Mouse (Mus musculus): ENCODE measurements at regions not wholly inside any gene's neighbourhood (a gene's known extent, or its start where the extent isn't known, plus 50 kb on each side); places are given as distances from the start of the nearest gene placed in this dataset.

GRCm38 (mm10) chr8:77843229-77843628 lies 119.0 kb upstream of the Ednra start:
- DNase-seq (ENCODE audit: low spot score in 2 of 2), result no peak

- DNase-seq (ENCODE audit: low spot score in 2 of 2), result no peak
Observed at GRCm38 (mm10) chr8:77850523-77850922, 126.3 kb upstream of the Ednra start.

- DNase-seq (ENCODE audit: low spot score in 2 of 2), result no peak
Observed at GRCm38 (mm10) chr8:77870264-77870663, 146.0 kb upstream of the Ednra start.

- DNase-seq (ENCODE audit: low spot score in 2 of 2), result no peak
Observed at GRCm38 (mm10) chr8:77872771-77873170, 148.5 kb upstream of the Ednra start.

GRCm38 (mm10) chr8:77919776-77920175 lies 195.5 kb upstream of the Ednra start:
- DNase-seq (ENCODE audit: low spot score in 2 of 2), result no peak

GRCm38 (mm10) chr8:77921868-77922267 lies 197.6 kb upstream of the Ednra start:
- no peak for DNase-seq (ENCODE audit: low spot score in 2 of 2)

GRCm38 (mm10) chr8:77947702-77948101 lies 223.4 kb upstream of the Ednra start:
- DNase-seq (ENCODE audit: low spot score in 2 of 2), result no peak

GRCm38 (mm10) chr8:77949640-77950039 lies 225.4 kb upstream of the Ednra start:
- DNase-seq (ENCODE audit: low spot score in 2 of 2), result no peak

- DNase-seq (ENCODE audit: low spot score in 2 of 2), result no peak
Observed at GRCm38 (mm10) chr8:77958814-77959372, 234.6 kb upstream of the Ednra start.

GRCm38 (mm10) chr8:77963102-77963698 lies 238.9 kb upstream of the Ednra start:
- DNase-seq (ENCODE audit: low spot score in 2 of 2), result no peak

- DNase-seq (ENCODE audit: low spot score in 2 of 2), result no peak
Observed at GRCm38 (mm10) chr8:77970378-77970777, 242.7 kb upstream of the Ttc29 start.

GRCm38 (mm10) chr8:77973714-77974113 lies 239.4 kb upstream of the Ttc29 start:
- DNase-seq (ENCODE audit: low spot score in 2 of 2), result no peak

GRCm38 (mm10) chr8:77979106-77979505 lies 234.0 kb upstream of the Ttc29 start:
- DNase-seq (ENCODE audit: low spot score in 2 of 2), result no peak

GRCm38 (mm10) chr8:77980701-77981100 lies 232.4 kb upstream of the Ttc29 start:
- DNase-seq (ENCODE audit: low spot score in 2 of 2), result no peak

GRCm38 (mm10) chr8:77982031-77982430 lies 231.1 kb upstream of the Ttc29 start:
- DNase-seq (ENCODE audit: low spot score in 2 of 2), result no peak

GRCm38 (mm10) chr8:77983476-77983875 lies 229.6 kb upstream of the Ttc29 start:
- no peak for DNase-seq (ENCODE audit: low spot score in 2 of 2)

- no peak for DNase-seq (ENCODE audit: low spot score in 2 of 2)
Observed at GRCm38 (mm10) chr8:77987237-77987636, 225.9 kb upstream of the Ttc29 start.

GRCm38 (mm10) chr8:77988291-77989056 lies 224.6 kb upstream of the Ttc29 start:
- no peak for DNase-seq (ENCODE audit: low spot score in 2 of 2)

GRCm38 (mm10) chr8:77991050-77991449 lies 222.0 kb upstream of the Ttc29 start:
- no peak for DNase-seq (ENCODE audit: low spot score in 2 of 2)

- DNase-seq (ENCODE audit: low spot score in 2 of 2), result no peak
Observed at GRCm38 (mm10) chr8:78000303-78000702, 212.8 kb upstream of the Ttc29 start.

- no peak for DNase-seq (ENCODE audit: low spot score in 2 of 2)
Observed at GRCm38 (mm10) chr8:78001656-78002055, 211.4 kb upstream of the Ttc29 start.

- no peak for DNase-seq (ENCODE audit: low spot score in 2 of 2)
Observed at GRCm38 (mm10) chr8:78002071-78002470, 211.0 kb upstream of the Ttc29 start.

All from left cerebral cortex, adult 8-10 months (tissue).